Mouse (Mus musculus): ENCODE measurements around the gene Cyp4f13. TPM values are rescaled to one million over a fixed set of nuclear protein-coding genes. Genes with fewer than 3 reads are reported as not detected.

The Cyp4f13 gene
- 29.1 and 29.8 TPM in 2 replicates for polyA plus RNA-seq (2012; ENCODE audit: insufficient read depth, insufficient read length, missing spikeins)

- Histone ChIP-seq H3K4me3 (ENCODE audit: insufficient read depth, low read depth, low read length) (peak within 1 kb of the TSS; percentile 71), H3K4me1 (ENCODE audit: control insufficient read depth, insufficient read depth, insufficient read length, low read length) (peaks cover 6% of the 10 kb centered on the region; the same call in 1 of the 2 replicates), H3K27ac (replicated peaks; ENCODE audit: low read depth, low read length) (peak within 1 kb of the TSS; percentile 89)
Measured at GRCm38 (mm10) chr17:32947215-32947914, at the start of gene Cyp4f13. TSS of gene Cyp4f13 (minus strand) at chr17:32947402.

DNA sequence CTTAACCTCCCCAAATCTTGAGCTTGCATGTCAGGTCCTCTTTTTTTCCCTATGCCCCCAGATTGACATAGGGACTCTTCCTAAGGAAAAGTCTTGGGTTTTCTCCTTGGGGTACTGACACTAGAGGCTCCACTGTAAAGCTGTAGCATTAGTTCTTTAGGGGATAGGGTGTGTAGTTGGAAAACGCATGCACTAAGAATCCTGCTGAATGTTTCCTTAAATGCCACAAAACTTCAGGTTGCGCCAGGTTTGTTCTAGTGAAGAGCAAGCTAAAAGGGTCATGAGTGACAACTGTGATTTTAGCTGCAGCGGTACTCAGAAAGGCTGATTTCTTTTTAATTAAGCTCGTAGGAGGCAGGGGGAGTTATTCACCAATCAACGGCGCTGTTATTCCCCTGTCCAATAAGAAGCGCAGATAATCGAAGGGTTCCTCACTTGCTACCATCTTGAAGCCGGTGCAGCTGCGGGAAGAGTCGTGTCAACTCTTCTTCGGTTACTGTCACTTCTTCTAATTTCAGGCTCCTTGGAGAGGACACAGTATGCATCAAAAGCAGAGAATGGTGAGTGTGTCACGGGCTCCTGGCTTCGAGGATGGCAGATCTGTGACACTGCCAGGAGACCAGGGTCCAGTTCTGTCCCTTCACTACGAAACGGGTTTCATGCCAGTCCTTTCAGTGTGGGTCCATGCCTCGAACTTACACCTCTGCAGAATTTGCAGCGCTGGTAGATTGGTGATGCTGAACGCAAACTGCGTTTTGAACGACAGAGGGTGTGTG lies 45.7 kb upstream of the Cyp4f13 start, which contains the start of gene Zfp952:
Zfp952 (plus strand) TSS at position 431 of the 776 bp plus-strand sequence.
- Histone ChIP-seq H3K4me3 (ENCODE audit: insufficient read depth, low read depth, low read length) (peak within 1 kb of the TSS; percentile 86), H3K27ac (replicated peaks; ENCODE audit: low read depth, low read length) (peak within 1 kb of the TSS; percentile 67; the same call in 1 of the 2 replicates), H3K4me1 (ENCODE audit: control insufficient read depth, insufficient read depth, insufficient read length, low read length) (peaks cover 5% of the 10 kb centered on the region; the same call in 1 of the 2 replicates)

DNA sequence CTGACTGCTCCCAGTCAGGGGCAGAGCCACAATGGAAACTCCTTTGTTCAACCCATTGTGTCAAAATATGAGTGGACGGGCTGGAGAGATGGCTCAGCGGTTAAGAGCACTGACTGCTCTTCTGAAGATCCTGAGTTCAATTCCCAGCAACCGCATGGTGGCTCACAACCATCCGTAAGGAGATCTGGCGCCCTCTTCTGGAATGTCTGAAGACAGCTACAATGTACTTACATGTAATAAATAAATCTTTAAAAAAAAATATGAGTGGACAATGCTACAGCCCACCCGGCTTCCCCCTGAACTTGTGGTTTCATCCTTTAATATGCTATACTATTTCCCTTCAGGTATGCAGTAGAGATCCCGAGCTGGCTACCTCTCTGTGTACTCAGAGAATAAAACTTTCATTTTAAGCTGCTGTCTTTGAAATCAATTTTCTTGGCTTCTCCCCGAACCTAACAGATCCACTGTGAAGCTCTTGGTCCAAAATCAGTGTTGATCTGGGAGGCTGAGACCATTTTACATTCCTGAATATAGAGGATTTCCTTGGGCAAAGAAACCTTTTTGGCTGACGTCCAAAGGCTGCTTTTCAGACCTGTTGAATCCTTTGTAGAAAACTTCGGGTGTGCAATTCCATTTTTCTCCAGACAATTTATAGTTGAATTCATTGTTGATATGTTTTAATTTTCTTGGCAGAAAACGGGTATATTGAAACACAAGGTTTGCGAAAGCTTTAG lies 44.9 kb upstream of the Cyp4f13 start:
- Histone ChIP-seq H3K27ac (replicated peaks; ENCODE audit: low read depth, low read length) (no peak overlapping the region), H3K4me1 (ENCODE audit: control insufficient read depth, insufficient read depth, insufficient read length, low read length) (peaks cover 5% of the 10 kb centered on the region; the same call in 1 of the 2 replicates), H3K4me3 (ENCODE audit: insufficient read depth, low read depth, low read length) (peak overlapping the region; percentile 86; the same call in 1 of the 2 replicates)

- H3K27ac ChIP-seq (replicated peaks; ENCODE audit: low read depth, low read length): no peak overlapping the region
- no peak overlapping the region for H3K4me3 ChIP-seq (ENCODE audit: insufficient read depth, low read depth, low read length)
- H3K4me1 ChIP-seq (ENCODE audit: control insufficient read depth, insufficient read depth, insufficient read length, low read length): no peaks in the 10 kb centered on the region
Measured at GRCm38 (mm10) chr17:32986301-32986700, 39.1 kb upstream of the Cyp4f13 start.

GRCm38 (mm10) chr17:32981361-32981760 lies 34.2 kb upstream of the Cyp4f13 start:
- Histone ChIP-seq H3K27ac (replicated peaks; ENCODE audit: low read depth, low read length) (no peak overlapping the region), H3K4me3 (ENCODE audit: insufficient read depth, low read depth, low read length) (no peak overlapping the region), H3K4me1 (ENCODE audit: control insufficient read depth, insufficient read depth, insufficient read length, low read length) (no peaks in the 10 kb centered on the region)

DNA sequence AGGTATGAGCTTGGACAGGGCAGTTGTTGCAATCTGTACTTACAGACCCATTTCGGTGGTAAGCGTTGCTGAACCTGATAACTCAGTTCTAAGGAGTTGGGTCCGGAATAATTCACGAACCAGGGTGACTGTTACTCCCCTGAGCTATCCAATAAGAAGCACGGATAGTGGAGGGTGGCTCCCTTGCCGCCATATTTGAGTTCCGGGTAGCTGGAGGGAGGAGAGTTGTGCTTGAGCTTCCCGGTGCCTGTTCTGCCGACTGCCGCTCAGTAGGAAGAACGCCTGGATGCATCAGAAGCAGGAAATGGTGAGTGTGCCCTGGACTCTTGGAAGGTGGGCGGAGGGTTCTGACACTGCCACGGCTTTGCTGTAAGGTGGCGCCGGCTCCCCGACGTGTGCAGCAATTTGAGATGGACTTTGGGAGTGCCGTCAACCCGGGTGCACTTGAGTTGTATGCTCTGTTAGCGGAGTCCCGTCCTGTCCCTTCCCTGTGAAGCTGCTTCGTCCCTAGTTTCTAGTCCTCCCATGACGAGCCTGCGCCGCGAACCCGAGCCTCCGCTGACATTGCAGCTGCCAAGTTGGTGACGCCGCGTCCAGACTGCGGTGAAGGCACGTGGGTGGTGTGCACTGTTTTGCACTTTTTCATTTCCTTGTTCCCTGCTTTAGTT lies 18.6 kb upstream of the Cyp4f13 start, which contains the start of gene Zfp472:
Zfp472 (plus strand) TSS at position 192 of the 668 bp plus-strand sequence.
- Histone ChIP-seq H3K4me3 (ENCODE audit: insufficient read depth, low read depth, low read length) (peak within 1 kb of the TSS; percentile 79), H3K27ac (replicated peaks; ENCODE audit: low read depth, low read length) (peak within 1 kb of the TSS; percentile 60), H3K4me1 (ENCODE audit: control insufficient read depth, insufficient read depth, insufficient read length, low read length) (peaks cover 9% of the 10 kb centered on the region)

DNA sequence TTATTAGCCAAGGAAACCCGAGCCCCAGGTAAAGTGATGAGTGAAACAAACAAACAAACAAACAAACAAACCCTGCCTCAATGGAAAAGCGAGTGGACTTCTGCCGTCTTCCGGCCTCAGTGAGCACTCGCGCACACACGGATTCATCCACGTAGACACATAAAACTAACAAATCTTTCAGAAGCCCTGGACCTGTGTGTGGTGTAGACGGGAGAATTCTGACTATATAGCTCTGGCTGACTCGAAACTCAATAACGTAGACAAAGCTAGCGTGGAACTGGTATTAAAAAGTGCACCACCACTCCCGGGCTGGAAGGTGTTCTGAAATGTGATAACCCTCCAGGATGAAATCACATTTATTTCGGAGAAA lies 18.0 kb upstream of the Cyp4f13 start:
- peak overlapping the region; percentile 60 for H3K27ac ChIP-seq (replicated peaks; ENCODE audit: low read depth, low read length)
- H3K4me1 ChIP-seq (ENCODE audit: control insufficient read depth, insufficient read depth, insufficient read length, low read length): peaks cover 9% of the 10 kb centered on the region
- peak overlapping the region; percentile 79 for H3K4me3 ChIP-seq (ENCODE audit: insufficient read depth, low read depth, low read length)

DNA sequence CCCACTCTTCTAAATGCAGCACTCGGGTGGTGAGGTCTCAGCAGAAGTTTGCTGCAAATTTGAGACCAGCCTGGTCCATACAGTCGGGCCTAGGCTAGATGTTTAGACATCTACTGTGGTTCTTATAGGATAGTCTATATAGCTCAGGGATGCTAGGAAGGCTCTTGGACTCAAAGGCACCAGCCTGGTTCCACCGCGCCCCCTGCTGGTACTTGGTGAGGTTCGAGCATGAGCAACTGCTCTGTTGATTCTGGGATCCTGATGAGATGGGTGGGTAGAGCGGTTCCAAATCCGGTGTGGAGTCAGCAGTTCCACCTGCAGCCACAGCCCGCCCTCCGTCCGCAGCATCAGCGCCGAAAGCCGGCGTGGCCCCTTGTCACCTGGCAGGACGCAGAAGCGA lies 4.2 kb upstream of the Cyp4f13 start:
- Histone ChIP-seq H3K4me3 (ENCODE audit: insufficient read depth, low read depth, low read length) (no peak overlapping the region), H3K4me1 (ENCODE audit: control insufficient read depth, insufficient read depth, insufficient read length, low read length) (peaks cover 3% of the 10 kb centered on the region; the same call in 1 of the 2 replicates), H3K27ac (replicated peaks; ENCODE audit: low read depth, low read length) (no peak overlapping the region)

- Histone ChIP-seq H3K4me1 (ENCODE audit: control insufficient read depth, insufficient read depth, insufficient read length, low read length) (peaks cover 6% of the 10 kb centered on the region; the same call in 1 of the 2 replicates), H3K27ac (replicated peaks; ENCODE audit: low read depth, low read length) (no peak overlapping the region)
Measured at GRCm38 (mm10) chr17:32951006-32951405, 3.8 kb upstream of the Cyp4f13 start.

GRCm38 (mm10) chr17:32950136-32950535 lies 2.9 kb upstream of the Cyp4f13 start:
- no peak overlapping the region for H3K27ac ChIP-seq (replicated peaks; ENCODE audit: low read depth, low read length)
- H3K4me1 ChIP-seq (ENCODE audit: control insufficient read depth, insufficient read depth, insufficient read length, low read length): peaks cover 6% of the 10 kb centered on the region; the same call in 1 of the 2 replicates
- H3K4me3 ChIP-seq (ENCODE audit: insufficient read depth, low read depth, low read length): no peak overlapping the region

More at GRCm38 (mm10) chr17:32951006-32951405, 3.8 kb upstream of the Cyp4f13 start:
- H3K4me3 ChIP-seq (ENCODE audit: insufficient read depth, low read depth, low read length): no peak overlapping the region

DNA sequence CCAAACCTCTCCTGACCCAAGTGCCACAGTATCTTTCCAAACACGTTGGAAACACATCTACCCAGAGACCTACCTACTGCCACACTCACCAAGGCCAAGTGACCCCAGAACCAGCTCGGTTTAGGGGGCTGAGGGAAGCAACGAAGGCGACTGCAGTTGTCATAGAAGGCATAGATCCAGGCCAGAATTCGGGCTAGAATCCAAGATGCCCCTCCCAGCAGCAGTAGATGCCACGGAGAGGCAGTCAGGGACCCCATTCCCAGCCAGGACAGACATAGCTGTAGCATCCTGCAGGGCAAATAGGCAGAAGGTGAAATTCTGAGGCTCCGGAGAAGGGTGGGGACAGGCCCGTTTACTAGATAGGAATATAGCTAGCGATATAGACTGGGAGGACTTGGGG lies 486 bp downstream of the Cyp4f13 start:
- Histone ChIP-seq H3K4me1 (ENCODE audit: control insufficient read depth, insufficient read depth, insufficient read length, low read length) (peaks cover 6% of the 10 kb centered on the region; the same call in 1 of the 2 replicates), H3K4me3 (ENCODE audit: insufficient read depth, low read depth, low read length) (peak overlapping the region; percentile 71), H3K27ac (replicated peaks; ENCODE audit: low read depth, low read length) (peak overlapping the region; percentile 89)

DNA sequence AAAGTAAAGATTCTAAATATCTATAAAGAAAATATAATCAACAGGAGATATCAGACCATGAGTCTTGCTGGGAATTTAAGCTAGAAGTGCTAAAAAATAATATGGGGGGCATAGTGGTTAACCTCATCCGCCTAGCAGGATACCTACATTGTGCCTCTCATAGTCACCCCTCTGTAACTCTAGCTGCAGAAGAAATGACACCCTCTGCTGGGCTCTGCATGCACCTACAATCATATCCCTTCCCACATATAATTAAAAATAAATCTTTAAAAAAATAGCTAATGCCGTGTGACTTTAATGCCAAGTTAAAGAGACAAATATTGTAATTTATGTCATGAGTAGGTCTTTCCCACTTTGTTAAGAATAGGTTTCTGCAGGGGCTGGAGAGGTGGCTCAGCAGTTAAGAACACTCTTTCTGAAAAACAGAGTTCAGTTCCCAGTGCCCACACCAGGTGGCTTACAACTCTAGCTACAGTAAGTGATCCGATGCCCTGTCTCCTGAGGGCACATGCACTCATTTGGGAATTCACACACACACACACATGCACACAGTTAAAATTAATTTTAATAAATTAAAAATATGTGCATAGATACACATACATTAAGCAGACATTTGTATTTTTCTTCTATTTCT lies 2.7 kb downstream of the Cyp4f13 start:
- Histone ChIP-seq H3K4me3 (ENCODE audit: insufficient read depth, low read depth, low read length) (no peak overlapping the region), H3K27ac (replicated peaks; ENCODE audit: low read depth, low read length) (no peak overlapping the region), H3K4me1 (ENCODE audit: control insufficient read depth, insufficient read depth, insufficient read length, low read length) (peaks cover 6% of the 10 kb centered on the region; the same call in 1 of the 2 replicates)

GRCm38 (mm10) chr17:32943661-32944060 lies 3.5 kb downstream of the Cyp4f13 start:
- Histone ChIP-seq H3K4me3 (ENCODE audit: insufficient read depth, low read depth, low read length) (no peak overlapping the region), H3K27ac (replicated peaks; ENCODE audit: low read depth, low read length) (no peak overlapping the region), H3K4me1 (ENCODE audit: control insufficient read depth, insufficient read depth, insufficient read length, low read length) (peaks cover 6% of the 10 kb centered on the region; the same call in 1 of the 2 replicates)

DNA sequence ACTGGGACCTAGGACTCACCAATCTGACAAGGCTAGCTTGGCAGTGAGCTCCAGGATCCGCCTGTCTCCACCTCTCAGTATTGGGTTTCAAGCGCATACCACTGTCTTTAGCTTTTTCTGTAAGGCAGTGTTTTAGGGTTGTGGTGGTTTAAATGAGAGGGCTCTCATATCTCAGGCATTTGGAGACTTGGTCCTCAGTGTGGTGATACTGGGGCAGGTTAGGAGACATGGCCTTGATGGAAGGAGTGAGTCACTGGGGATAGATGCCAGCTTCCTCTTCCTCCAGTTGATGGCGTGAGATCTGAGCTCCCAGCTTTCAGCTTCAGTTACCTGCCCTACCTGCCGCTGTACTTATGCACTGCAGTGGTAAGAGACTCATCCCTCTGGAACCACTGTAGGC lies 7.4 kb downstream of the Cyp4f13 start:
- no peaks in the 10 kb centered on the region for H3K4me1 ChIP-seq (ENCODE audit: control insufficient read depth, insufficient read depth, insufficient read length, low read length)
- no peak overlapping the region for H3K27ac ChIP-seq (replicated peaks; ENCODE audit: low read depth, low read length)
- H3K4me3 ChIP-seq (ENCODE audit: insufficient read depth, low read depth, low read length): no peak overlapping the region

All from brown adipose tissue, adult 24 weeks (tissue).